Comparison of ENCODE assay signal across 11 mouse cellular contexts in genomic region chr11:74988162-74988561, GRCm38 (mm10).
DNase-seq lines count a peak whose midpoint lies in the region; ATAC-seq and TF ChIP-seq lines count a peak whose summit lies in the region.
"Had no signal": no experiment of that assay in that cellular context is flagged by ENCODE, and none has a peak within 500 bp of the region (broad histone marks: within the 10 kb centered on the region; RNA-seq: fewer than 3 reads in every experiment).

No protein-coding gene starts in this region.

- TF ChIP-seq CTCF in hindbrain, postnatal 0 days (IDR thresholded peaks at IDR 0.05; ENCODE audit: low read depth), result no peak

- H3K36me3 ChIP-seq in hindbrain, postnatal 0 days (ENCODE audit: insufficient read depth, low read length), result peaks cover 15% of the 10 kb centered on the region; the same call in 1 of the 2 replicates
- H3K36me3 ChIP-seq in hindbrain, embryonic 16.5 days (ENCODE audit: control insufficient read depth, insufficient read depth, low read length), result peaks cover 6% of the 10 kb centered on the region; the same call in 1 of the 2 replicates
- peaks cover 46% of the 10 kb centered on the region for H3K36me3 ChIP-seq in embryonic facial prominence, embryonic 10.5 days (replicated peaks)

- 29% methylated on average over 5 of the region's 5 CpGs for WGBS in hindbrain, postnatal 0 days
- 41% methylated on average over 5 of the region's 5 CpGs for WGBS in hindbrain, embryonic 16.5 days
- 46% methylated on average over 5 of the region's 5 CpGs for WGBS in embryonic facial prominence, embryonic 10.5 days

- H3K4me3 ChIP-seq in hindbrain, postnatal 0 days (ENCODE audit: low read length), result no peak overlapping the region
- H3K4me3 ChIP-seq in hindbrain, embryonic 16.5 days (ENCODE audit: low read length), result no peak overlapping the region
- no peak overlapping the region for H3K4me3 ChIP-seq in embryonic facial prominence, embryonic 10.5 days
- H3K4me3 ChIP-seq: erythroblast, embryonic 14.5 days; liver, embryonic 13.5 days had no signal

- DNase-seq in hindbrain, postnatal 0 days (ENCODE audit: low spot score), result peak; percentile 16
- DNase-seq in 3T3-L1 (ENCODE audit: low read depth, low spot score), result peak; percentile 22
- DNase-seq in embryonic facial prominence, embryonic 10.5 days (ENCODE audit: low spot score), result peak; percentile 11
- peak; percentile 34 to 54 for DNase-seq in heart, postnatal 36 days
- DNase-seq in yolk sac, embryonic 10.5 days (ENCODE audit: low spot score), result no peak
- DNase-seq in ovary, postnatal 14 days (ENCODE audit: low spot score), result no peak
- no peak for DNase-seq in B cell, adult 2 months
- DNase-seq: liver, embryonic 13.5 days had no signal

- H3K27ac ChIP-seq in hindbrain, postnatal 0 days, result no peak overlapping the region
- H3K27ac ChIP-seq in hindbrain, embryonic 16.5 days (ENCODE audit: low read depth, low read length), result no peak overlapping the region
- H3K27ac ChIP-seq in embryonic facial prominence, embryonic 10.5 days (replicated peaks), result no peak overlapping the region
- H3K27ac ChIP-seq: liver, embryonic 13.5 days had no signal

- H3K9me3 ChIP-seq in hindbrain, postnatal 0 days (ENCODE audit: low read length), result no peaks in the 10 kb centered on the region
- H3K9me3 ChIP-seq in hindbrain, embryonic 16.5 days (ENCODE audit: control insufficient read depth, low read length), result no peaks in the 10 kb centered on the region
- H3K9me3 ChIP-seq in embryonic facial prominence, embryonic 10.5 days, result no peaks in the 10 kb centered on the region
- H3K9me3 ChIP-seq: liver, embryonic 13.5 days had no signal

- no peak for ATAC-seq in hindbrain, postnatal 0 days
- no peak for ATAC-seq in hindbrain, embryonic 16.5 days
- ATAC-seq: inflammation-experienced regulatory T-cells, adult 6 months had no signal

- intact Hi-C loops in heart, postnatal 36 days (cut with DNase I), result loop anchor here (10.0 kb wide), 1 partner anchor 307 kb away; no protein-coding TSS in a partner anchor

- H3K9ac ChIP-seq in hindbrain, postnatal 0 days (replicated peaks; ENCODE audit: low read length), result no peak overlapping the region
- no peak overlapping the region for H3K9ac ChIP-seq in hindbrain, embryonic 16.5 days (ENCODE audit: low read depth, low read length)
- H3K9ac ChIP-seq: liver, embryonic 13.5 days had no signal

- H3K4me2 ChIP-seq in hindbrain, postnatal 0 days (ENCODE audit: low read depth, low read length), result no peak overlapping the region
- no peak overlapping the region for H3K4me2 ChIP-seq in hindbrain, embryonic 16.5 days (ENCODE audit: low read length)
- H3K4me2 ChIP-seq: liver, embryonic 13.5 days had no signal

- H3K27me3 ChIP-seq in hindbrain, postnatal 0 days (ENCODE audit: insufficient read depth, low read length), result no peaks in the 10 kb centered on the region
- H3K27me3 ChIP-seq in hindbrain, embryonic 16.5 days (replicated peaks; ENCODE audit: control insufficient read depth, insufficient read depth, low read length), result no peaks in the 10 kb centered on the region
- no peaks in the 10 kb centered on the region for H3K27me3 ChIP-seq in embryonic facial prominence, embryonic 10.5 days (replicated peaks; ENCODE audit: low read depth, poor library complexity, severe bottlenecking)
- H3K27me3 ChIP-seq: liver, embryonic 13.5 days had no signal

- H3K4me1 ChIP-seq in hindbrain, postnatal 0 days (ENCODE audit: insufficient read depth, low read length), result no peaks in the 10 kb centered on the region
- no peaks in the 10 kb centered on the region for H3K4me1 ChIP-seq in hindbrain, embryonic 16.5 days (ENCODE audit: control insufficient read depth, insufficient read depth, low read depth, low read length)
- H3K4me1 ChIP-seq in embryonic facial prominence, embryonic 10.5 days, result peaks cover 12% of the 10 kb centered on the region

Comparison
In these comparisons a context has a peak if more than half of its experiments do, and no peak if none do; other contexts are left out.
1. DNase-seq: peak in hindbrain, postnatal 0 days (single experiment), 3T3-L1 (single experiment), embryonic facial prominence, embryonic 10.5 days (single experiment) and heart, postnatal 36 days (2 of 2); none in yolk sac, embryonic 10.5 days (single experiment), ovary, postnatal 14 days (single experiment) and B cell, adult 2 months (0 of 2).